Mouse (Mus musculus) c-Kit-positive CD71-negative TER-119-negative erythroid progenitor cells, embryonic 14.5 days (primary cell): Measurements from ENCODE around the gene Flvcr2.

ENCODE experiments used
- DNase-seq: peaks from one replicate; pipeline ENCODE4 v3.0.0-alpha.2; 2013; ENCODE audit warnings: low read depth

The Flvcr2 gene

DNA sequence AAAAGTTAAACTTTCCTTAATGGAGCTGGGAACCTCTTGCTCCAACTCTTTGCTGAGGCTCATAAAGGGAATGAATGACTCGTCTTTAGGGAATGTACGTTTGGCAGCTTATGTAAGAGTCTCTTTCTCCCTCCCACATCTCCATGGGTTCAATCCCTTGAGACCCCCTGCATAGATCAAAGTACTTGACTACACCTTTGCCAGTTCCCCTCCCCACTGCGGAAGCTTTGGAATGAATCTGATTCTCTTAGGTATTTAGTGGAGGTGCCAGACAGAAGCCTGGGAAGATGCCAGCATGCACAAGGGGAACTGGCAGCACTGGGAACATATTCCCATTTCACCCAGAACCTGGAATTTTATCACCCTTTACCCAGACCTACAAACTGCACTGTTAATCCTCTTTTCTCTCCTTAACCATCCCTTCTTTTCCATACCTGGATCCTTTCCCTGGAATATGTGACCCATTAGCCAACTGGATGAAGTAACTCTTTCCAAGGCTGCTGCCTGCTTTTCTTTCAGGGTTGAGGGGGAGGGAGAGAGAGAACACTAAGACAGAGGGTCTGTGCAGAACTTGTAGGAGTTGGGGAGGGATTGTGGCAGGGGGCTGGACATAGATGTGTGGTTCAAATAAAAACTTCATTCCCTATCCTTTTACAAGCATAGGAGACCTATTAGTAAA is 113.3 kb downstream of the Flvcr2 start:
- no peak for DNase-seq

DNA sequence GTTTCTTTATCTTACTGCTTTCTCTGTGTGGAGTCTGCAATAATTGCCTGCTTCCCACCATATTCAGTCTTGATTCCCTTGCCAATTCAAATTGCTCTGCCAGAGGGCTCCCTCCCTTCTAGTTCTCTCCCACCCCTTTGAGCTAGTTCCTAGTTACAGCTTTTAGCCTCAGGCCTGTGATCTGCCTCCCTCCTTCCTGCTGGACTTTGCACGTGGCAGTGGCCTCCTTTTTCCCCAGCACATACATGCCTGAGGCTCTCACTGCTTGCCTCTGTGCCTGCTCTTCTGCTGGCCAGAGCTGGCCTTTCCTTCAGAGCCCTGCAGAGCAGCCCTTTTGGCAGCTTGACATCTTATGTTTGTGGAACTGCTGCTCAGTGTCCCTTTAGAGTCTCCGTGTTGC is 116.2 kb downstream of the Flvcr2 start:
- no peak for DNase-seq
